Mouse (Mus musculus) stomach, embryonic 14.5 days (tissue): Measurements from ENCODE around the gene Pla2r1. TPM values are rescaled to one million over a fixed set of nuclear protein-coding genes. Genes with fewer than 3 reads are reported as not detected.

ENCODE experiments used
- ATAC-seq: fragments of 200-750 bp; cut with Nextera tagmentation; 2 replicates; pipeline ENCODE4 v1.8.0; 2017; ENCODE audit warnings: low read depth, moderate TSS enrichment; ENCODE audit not compliant: insufficient number of reproducible peaks, insufficient read depth, low FRiP score
- H3K27ac ChIP-seq: fragments of 300-500 bp; sonication (generic); 2 replicates; pipeline ENCODE4 v1.5.1; 2014; ENCODE audit warnings: mild to moderate bottlenecking, low read length, moderate library complexity, mixed read lengths
- H3K27me3 ChIP-seq: fragments of 300-500 bp; sonication (generic); 2 replicates; pipeline ENCODE4 v1.6.1; 2014; ENCODE audit warnings: low read length, control low read depth, mixed read lengths; ENCODE audit not compliant: control insufficient read depth, insufficient read depth
- H3K36me3 ChIP-seq: fragments of 300-500 bp; sonication (generic); 2 replicates; pipeline ENCODE4 v1.6.1; 2014; ENCODE audit warnings: mild to moderate bottlenecking, control low read depth, low read length, moderate library complexity, mixed read lengths; ENCODE audit not compliant: control insufficient read depth, insufficient read depth
- H3K4me1 ChIP-seq: fragments of 300-500 bp; sonication (generic); 2 replicates; pipeline ENCODE4 v1.6.1; 2014; ENCODE audit warnings: low read length, control low read depth, mixed read lengths; ENCODE audit not compliant: control insufficient read depth, insufficient read depth
- H3K4me2 ChIP-seq: fragments of 300-500 bp; sonication (generic); replicated peaks from 2 replicates; pipeline ENCODE4 v1.6.1; 2014; ENCODE audit warnings: low read depth, low read length, control low read depth
- H3K4me3 ChIP-seq: fragments of 300-500 bp; sonication (generic); 2 replicates; pipeline ENCODE4 v1.5.1; 2014; ENCODE audit warnings: low read depth, low read length, control low read depth
- H3K9ac ChIP-seq: fragments of 300-500 bp; sonication (generic); replicated peaks from 2 replicates; pipeline ENCODE4 v1.6.1; 2014; ENCODE audit warnings: low read depth, mild to moderate bottlenecking, control low read depth, low read length, moderate library complexity, mixed read lengths
- H3K9me3 ChIP-seq: fragments of 300-500 bp; sonication (generic); 2 replicates; pipeline ENCODE4 v1.6.1; 2016; ENCODE audit warnings: low read depth, low read length, control low read depth; ENCODE audit not compliant: control insufficient read depth
- WGBS: fragments of 180-500 bp; shearing (Covaris S2); extraction: QIAGEN DNeasy Blood & Tissue Kit; methylation state at CpG from one replicate; pipeline ENCODE4 v1.1.7; 2014; 5-methylcytosine and 5-hydroxymethylcytosine counted together
- polyA plus RNA-seq: library from polyadenylated mRNA; unstranded; fragments of >200 nt; fragmentation: Nextera tagmentation; extraction: Ambion mirVana; gene quantifications from 2 replicates; pipeline ENCODE4 v1.2.1, GENCODE M21; 2014

Pla2r1 gene
- 2.6 and 3.8 TPM in 2 replicates for polyA plus RNA-seq

DNA sequence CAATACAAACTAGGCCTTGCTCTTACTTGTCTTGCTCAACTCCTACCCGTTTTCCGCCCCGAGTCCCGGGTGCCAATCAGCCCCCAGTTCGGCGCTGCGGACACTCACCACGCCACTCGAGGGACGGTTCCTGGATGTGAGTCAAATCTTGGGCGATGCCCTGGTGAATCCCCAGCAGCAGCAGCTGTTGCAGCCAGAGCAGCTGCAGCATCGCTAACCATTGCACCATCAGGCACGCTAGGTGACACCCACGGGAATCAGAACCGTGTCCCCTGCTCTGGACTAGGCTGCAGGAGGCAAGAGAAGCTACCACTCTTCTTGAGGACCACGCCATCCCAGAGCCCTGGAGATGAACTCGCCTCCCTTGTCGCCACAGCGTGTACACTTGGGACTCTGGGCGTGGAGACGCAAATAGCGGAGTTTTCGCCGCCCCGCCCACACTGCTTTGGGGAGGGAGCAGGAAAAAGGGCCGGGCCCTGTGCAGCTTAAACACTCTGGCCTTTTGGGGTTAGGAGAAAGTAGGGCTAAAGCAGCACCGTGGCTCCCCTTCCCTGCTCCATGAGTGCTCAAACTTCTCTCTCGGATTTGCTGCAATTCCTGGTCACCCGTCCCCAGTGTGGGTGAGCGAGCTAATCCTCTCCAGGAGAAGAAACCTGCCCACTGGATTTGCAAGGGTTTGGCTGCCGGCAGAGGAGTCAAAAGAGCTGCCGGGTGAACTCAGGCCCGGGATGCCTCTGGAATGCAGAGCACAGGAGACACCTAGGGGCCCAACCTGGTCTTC lies at the start of gene Pla2r1:
Pla2r1 (minus strand) TSS at position 407 of the 781 bp plus-strand sequence.
- Histone ChIP-seq H3K4me3 (peak within 1 kb of the TSS; percentile 39), H3K9ac (no peak within 1 kb of the TSS; the same call in 1 of the 2 replicates), H3K27ac (no peak within 1 kb of the TSS), H3K9me3 (no peaks in the 10 kb centered on the region), H3K4me2 (peak within 1 kb of the TSS; percentile 75), H3K4me1 (0 out of 2 replicates have a peak, but pooled peaks cover 3% of the 10 kb centered on the region), H3K27me3 (no peaks in the 10 kb centered on the region), H3K36me3 (no peaks in the 10 kb centered on the region)
- 3% methylated on average over 33 of the region's 33 CpGs for WGBS
- peak; percentile 73; the same call in 1 of the 2 replicates for ATAC-seq

DNA sequence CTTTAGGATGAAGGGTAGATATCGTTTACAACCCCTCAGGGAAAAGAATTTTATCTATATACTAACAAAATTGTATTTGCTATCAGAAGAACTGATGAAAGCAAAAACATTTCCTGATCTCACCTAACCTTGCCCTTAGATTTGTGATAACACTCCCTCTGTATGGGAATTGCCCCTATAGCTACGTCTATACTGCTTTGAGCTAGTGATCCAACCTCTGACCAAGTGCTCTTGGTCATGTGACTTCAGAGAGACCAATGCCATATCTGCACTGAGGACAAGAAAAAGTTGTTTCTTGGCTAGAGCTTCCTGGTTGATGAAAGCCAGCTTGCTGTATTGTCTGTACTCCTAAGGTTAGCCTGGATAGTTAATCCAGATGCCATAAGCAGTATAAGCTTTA lies 48.2 kb upstream of the Pla2r1 start:
- H3K9me3 ChIP-seq = no peaks in the 10 kb centered on the region
- no peaks in the 10 kb centered on the region for H3K36me3 ChIP-seq
- no peak overlapping the region for H3K27ac ChIP-seq
- no peaks in the 10 kb centered on the region for H3K27me3 ChIP-seq
- no peak overlapping the region for H3K4me3 ChIP-seq
- H3K4me1 ChIP-seq = no peaks in the 10 kb centered on the region
- no peak for ATAC-seq
- WGBS = 71% methylated on average over 2 of the region's 2 CpGs
- no peak overlapping the region for H3K4me2 ChIP-seq
- H3K9ac ChIP-seq = no peak overlapping the region

DNA sequence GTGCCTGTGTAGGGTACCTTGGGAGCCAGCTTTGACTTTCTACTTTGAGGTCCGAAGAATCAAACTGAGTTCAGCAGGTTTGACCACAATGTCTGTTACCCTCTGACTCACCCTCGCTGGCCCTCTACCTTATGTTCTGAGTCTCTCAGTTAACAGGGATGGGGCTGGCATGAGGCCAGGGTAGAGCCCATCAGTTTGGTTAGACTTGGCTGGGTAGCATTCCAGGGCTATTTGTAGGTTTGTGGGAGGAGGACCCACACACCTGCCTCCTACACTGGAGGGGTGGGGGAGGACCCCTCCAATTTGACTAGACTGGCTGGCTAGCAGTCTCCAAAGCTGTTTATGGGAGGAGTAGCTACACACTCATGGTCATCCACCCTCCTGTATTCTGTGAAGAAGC lies 47.8 kb upstream of the Pla2r1 start:
- Histone ChIP-seq H3K9ac (no peak overlapping the region), H3K4me3 (no peak overlapping the region), H3K9me3 (no peaks in the 10 kb centered on the region), H3K36me3 (no peaks in the 10 kb centered on the region), H3K4me2 (no peak overlapping the region), H3K27ac (no peak overlapping the region), H3K27me3 (no peaks in the 10 kb centered on the region), H3K4me1 (no peaks in the 10 kb centered on the region)
- WGBS = 84% methylated on average over 2 of the region's 2 CpGs
- ATAC-seq = no peak

DNA sequence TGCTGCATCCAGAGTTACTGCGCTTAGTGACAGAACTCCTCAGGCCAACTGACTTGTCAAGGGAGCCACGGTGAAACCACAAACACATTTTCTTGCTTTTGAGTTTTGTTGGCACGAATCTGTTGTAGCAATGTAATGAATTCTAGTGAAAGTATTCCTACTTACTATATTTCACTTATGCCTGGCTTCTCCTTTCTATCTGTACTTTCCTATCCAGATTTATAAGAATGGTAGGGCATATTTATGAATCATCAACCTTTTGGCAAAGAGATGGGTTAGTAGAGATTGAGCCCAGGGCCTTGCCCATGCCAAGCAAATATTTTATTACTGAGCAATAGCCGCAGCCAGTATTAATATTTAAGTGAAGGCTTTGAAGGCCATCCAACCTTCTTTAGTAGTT lies 30.3 kb upstream of the Pla2r1 start:
- Histone ChIP-seq H3K4me3 (no peak overlapping the region), H3K27ac (no peak overlapping the region), H3K4me1 (no peaks in the 10 kb centered on the region), H3K9me3 (no peaks in the 10 kb centered on the region), H3K27me3 (no peaks in the 10 kb centered on the region), H3K9ac (no peak overlapping the region), H3K36me3 (no peaks in the 10 kb centered on the region), H3K4me2 (no peak overlapping the region)
- WGBS = 88% methylated on average over 4 of the region's 4 CpGs
- ATAC-seq = no peak

DNA sequence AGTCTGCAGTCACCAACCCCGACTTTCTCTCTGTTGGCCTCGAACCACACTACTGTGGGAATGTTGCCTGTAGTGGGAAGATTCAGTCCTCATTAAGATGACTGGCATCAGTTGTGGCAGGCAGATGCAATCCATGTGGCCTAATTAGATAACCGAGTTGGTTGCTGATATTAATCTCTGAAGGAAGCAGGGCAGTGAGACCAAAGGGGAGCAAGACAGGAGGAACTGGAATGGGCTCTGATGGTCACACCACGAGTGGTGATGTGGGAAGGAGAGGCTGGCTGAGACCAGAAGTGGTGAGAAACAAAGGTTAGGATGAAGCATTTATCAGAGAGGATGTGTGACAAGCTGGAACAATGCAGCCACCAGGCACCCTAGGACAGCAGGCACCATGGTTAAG lies 1.5 kb upstream of the Pla2r1 start:
- Histone ChIP-seq H3K4me1 (0 out of 2 replicates have a peak, but pooled peaks cover 3% of the 10 kb centered on the region), H3K27me3 (no peaks in the 10 kb centered on the region), H3K27ac (no peak overlapping the region), H3K4me3 (no peak overlapping the region), H3K9me3 (no peaks in the 10 kb centered on the region), H3K36me3 (no peaks in the 10 kb centered on the region), H3K9ac (no peak overlapping the region), H3K4me2 (no peak overlapping the region)
- 65% methylated on average over 4 of the region's 4 CpGs for WGBS
- no peak for ATAC-seq

DNA sequence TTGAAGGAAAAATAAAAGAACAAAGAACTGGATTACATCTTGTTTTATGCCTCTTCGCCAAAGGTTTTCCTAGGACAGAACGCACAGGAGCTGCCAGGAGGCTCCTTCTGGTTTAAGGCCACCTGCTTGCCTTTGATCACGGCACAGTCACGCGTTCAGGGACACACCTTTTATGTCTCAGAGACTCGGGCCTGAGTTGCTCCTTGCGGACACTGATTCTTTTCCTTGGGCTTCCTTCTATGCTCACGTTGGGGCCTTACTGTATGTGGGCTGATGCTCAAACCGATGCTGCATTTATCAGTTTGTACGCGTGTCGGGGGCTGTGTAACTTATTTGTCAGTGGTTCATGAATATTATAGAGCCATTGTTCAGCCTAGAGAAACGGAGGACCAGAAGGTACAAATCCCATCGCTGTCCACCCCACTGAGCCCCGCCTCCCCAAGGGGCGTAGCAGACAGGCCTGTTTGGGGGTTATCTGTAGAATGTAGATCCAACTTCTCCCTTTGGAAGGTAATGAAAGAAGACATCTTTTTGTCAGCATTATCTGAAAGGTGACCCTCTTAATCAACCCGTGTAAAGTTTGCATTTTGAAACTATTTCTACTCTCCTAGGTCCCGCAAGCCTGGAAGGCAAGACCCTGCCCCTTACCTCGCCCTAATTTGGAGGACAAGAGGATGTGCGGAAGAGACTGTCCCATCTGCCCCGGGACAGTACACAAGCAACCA lies 769 bp downstream of the Pla2r1 start:
- WGBS = 29% methylated on average over 21 of the region's 21 CpGs
- Histone ChIP-seq H3K27me3 (no peaks in the 10 kb centered on the region), H3K36me3 (no peaks in the 10 kb centered on the region), H3K4me2 (peak overlapping the region; percentile 75), H3K4me3 (peak overlapping the region; percentile 39), H3K27ac (no peak overlapping the region), H3K9me3 (no peaks in the 10 kb centered on the region), H3K9ac (no peak overlapping the region; the same call in 1 of the 2 replicates), H3K4me1 (0 out of 2 replicates have a peak, but pooled peaks cover 3% of the 10 kb centered on the region)
- no peak for ATAC-seq

DNA sequence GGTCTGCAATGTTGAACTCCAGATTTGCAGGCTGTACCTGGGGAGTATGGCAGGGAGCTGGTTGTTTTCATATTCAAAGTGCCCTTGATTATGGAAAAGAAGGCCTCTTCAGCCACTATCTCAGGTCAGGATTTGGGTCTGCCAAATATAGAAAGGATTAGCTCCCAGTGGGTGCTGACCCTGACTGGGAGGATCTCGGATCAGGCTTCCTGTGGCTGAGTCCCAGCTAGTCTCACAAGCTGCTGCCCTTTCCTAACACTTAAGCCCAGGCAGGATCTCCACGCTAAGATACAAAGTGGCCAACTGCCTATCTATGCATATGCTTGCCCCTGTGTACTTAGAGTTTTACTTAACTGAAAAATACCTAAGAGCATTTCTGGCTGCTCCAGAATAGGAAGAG lies 1.4 kb downstream of the Pla2r1 start:
- Histone ChIP-seq H3K4me3 (no peak overlapping the region), H3K36me3 (no peaks in the 10 kb centered on the region), H3K4me1 (0 out of 2 replicates have a peak, but pooled peaks cover 3% of the 10 kb centered on the region), H3K9me3 (no peaks in the 10 kb centered on the region), H3K27me3 (no peaks in the 10 kb centered on the region), H3K27ac (no peak overlapping the region), H3K4me2 (no peak overlapping the region), H3K9ac (no peak overlapping the region)
- no peak for ATAC-seq
- 46% methylated on average over 2 of the region's 2 CpGs for WGBS

DNA sequence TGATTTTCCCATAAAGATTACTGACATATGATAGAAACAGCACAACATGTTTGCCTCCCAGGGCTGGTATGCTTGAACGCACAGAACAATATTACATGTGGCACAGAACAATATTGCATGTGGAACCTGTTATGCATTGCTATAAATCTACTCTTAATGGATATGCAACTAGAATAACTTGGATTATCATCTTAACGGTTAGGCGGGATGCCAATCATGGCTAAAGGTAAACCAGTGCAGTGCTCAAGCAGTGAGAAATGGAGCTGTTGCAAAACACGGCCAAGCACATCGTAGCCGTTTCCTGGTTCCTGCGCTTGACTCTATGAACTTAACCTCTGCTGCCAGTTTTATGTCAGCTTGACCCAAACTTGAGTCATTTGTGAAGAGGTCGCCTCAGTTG lies 2.6 kb downstream of the Pla2r1 start:
- no peaks in the 10 kb centered on the region for H3K27me3 ChIP-seq
- no peak overlapping the region for H3K4me2 ChIP-seq
- H3K27ac ChIP-seq = no peak overlapping the region
- 92% methylated on average over 8 of the region's 8 CpGs for WGBS
- H3K36me3 ChIP-seq = no peaks in the 10 kb centered on the region
- no peaks in the 10 kb centered on the region for H3K9me3 ChIP-seq
- 0 out of 2 replicates have a peak, but pooled peaks cover 3% of the 10 kb centered on the region for H3K4me1 ChIP-seq
- no peak overlapping the region for H3K9ac ChIP-seq
- H3K4me3 ChIP-seq = no peak overlapping the region
- ATAC-seq = no peak
